Mouse (Mus musculus) stomach, embryonic 16.5 days (tissue): ENCODE results near the gene 1600015I10Rik. TPM values are rescaled to one million over a fixed set of nuclear protein-coding genes. Genes with fewer than 3 reads are reported as not detected.
"Not testable (repeated sequence)": the region's sequence is repeated elsewhere in the genome, so short reads cannot be mapped to it uniquely, and the experiment has no call there.

Experiments
- ATAC-seq: fragments of 200-750 bp; cut with Nextera tagmentation; 2 replicates; pipeline ENCODE4 v1.8.0; 2017; ENCODE audit warnings: moderate number of reproducible peaks, moderate TSS enrichment; ENCODE audit not compliant: insufficient read depth, low FRiP score
- H3K27ac ChIP-seq: fragments of 300-500 bp; sonication (generic); 2 replicates; pipeline ENCODE4 v1.5.1; 2014; ENCODE audit warnings: low read length
- H3K27me3 ChIP-seq: fragments of 300-500 bp; sonication (generic); 2 replicates; pipeline ENCODE4 v1.6.1; 2014; ENCODE audit warnings: low read length, control low read depth, mixed read lengths; ENCODE audit not compliant: control insufficient read depth, insufficient read depth
- H3K36me3 ChIP-seq: fragments of 300-500 bp; sonication (generic); 2 replicates; pipeline ENCODE4 v1.6.1; 2014; ENCODE audit warnings: low read length; ENCODE audit not compliant: control insufficient read depth, insufficient read depth
- H3K4me1 ChIP-seq: fragments of 300-500 bp; sonication (generic); 2 replicates; pipeline ENCODE4 v1.6.1; 2014; ENCODE audit warnings: low read length, control low read depth, mixed read lengths; ENCODE audit not compliant: control insufficient read depth, insufficient read depth
- H3K4me2 ChIP-seq: fragments of 300-500 bp; sonication (generic); 2 replicates; pipeline ENCODE4 v1.6.1; 2014; ENCODE audit warnings: low read depth, low read length, mixed read lengths
- H3K4me3 ChIP-seq: fragments of 300-500 bp; sonication (generic); replicated peaks from 2 replicates; pipeline ENCODE4 v1.5.1; 2014; ENCODE audit warnings: mild to moderate bottlenecking, low read length
- H3K9ac ChIP-seq: fragments of 300-500 bp; sonication (generic); 2 replicates; pipeline ENCODE4 v1.6.1; 2014; ENCODE audit warnings: low read length
- H3K9me3 ChIP-seq: fragments of 300-500 bp; sonication (generic); replicated peaks from 2 replicates; pipeline ENCODE4 v1.6.1; 2016; ENCODE audit warnings: low read length, control low read depth; ENCODE audit not compliant: control insufficient read depth
- WGBS: fragments of 180-500 bp; shearing (Covaris S2); extraction: QIAGEN DNeasy Blood & Tissue Kit; methylation state at CpG from one replicate; pipeline ENCODE4 v1.1.7; 2014; 5-methylcytosine and 5-hydroxymethylcytosine counted together
- polyA plus RNA-seq: library from polyadenylated mRNA; unstranded; fragments of >200 nt; fragmentation: Nextera tagmentation; extraction: Ambion mirVana; gene quantifications from 2 replicates; pipeline ENCODE4 v1.2.1, GENCODE M21; 2015

Gene 1600015I10Rik
- polyA plus RNA-seq = not detected in 2 replicates

DNA sequence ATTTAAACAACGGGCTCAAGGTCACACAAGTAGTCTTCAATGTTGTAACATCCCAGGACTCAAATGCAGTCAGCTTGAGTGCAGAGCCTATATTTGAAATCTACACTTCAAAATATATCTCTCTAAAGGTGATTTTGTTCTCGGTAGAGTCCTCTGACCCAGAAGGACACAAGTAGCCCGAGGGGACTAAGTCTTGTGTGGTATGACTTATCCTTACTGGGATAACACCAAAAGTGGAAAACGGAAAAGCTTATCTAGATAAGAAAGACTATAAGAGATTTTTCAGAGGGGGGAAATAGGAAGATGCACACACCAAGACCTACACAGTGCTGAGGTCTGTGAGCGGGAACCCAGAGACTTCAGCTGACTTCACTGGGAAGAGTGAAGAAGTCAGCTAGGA is at the start of gene 1600015I10Rik:
1600015I10Rik (plus strand) TSS at position 301 of the 400 bp plus-strand sequence.
- H3K27me3 ChIP-seq = no peaks in the 10 kb centered on the region
- WGBS = 85% methylated on average over 5 of the region's 5 CpGs
- H3K4me2 ChIP-seq = no peak within 1 kb of the TSS
- no peaks in the 10 kb centered on the region for H3K4me1 ChIP-seq
- no peak within 1 kb of the TSS for H3K9ac ChIP-seq
- H3K9me3 ChIP-seq = no peaks in the 10 kb centered on the region
- ATAC-seq = no peak
- H3K27ac ChIP-seq = no peak within 1 kb of the TSS
- H3K4me3 ChIP-seq = no peak within 1 kb of the TSS
- no peaks in the 10 kb centered on the region for H3K36me3 ChIP-seq

DNA sequence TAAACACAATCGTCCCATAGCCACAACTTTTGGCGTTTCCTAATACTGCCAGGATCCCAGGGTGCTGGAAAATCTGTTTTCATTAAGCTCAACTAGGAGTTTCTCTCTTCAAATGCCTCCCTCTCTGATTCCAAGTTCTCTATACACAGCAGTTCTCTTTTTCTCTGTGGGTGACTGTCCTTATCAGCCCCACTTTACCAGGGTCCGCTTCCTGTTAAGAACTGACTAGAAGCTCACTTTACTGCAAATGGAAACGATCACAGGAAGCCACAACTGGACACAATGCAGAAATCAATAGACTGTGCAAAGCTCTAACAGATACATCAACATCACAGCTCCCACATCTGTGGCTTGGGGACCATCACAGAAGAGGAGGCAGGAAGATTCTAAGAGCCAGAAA is 35.5 kb upstream of the 1600015I10Rik start:
- Histone ChIP-seq H3K9ac (no peak overlapping the region), H3K9me3 (no peaks in the 10 kb centered on the region), H3K4me1 (no peaks in the 10 kb centered on the region), H3K36me3 (no peaks in the 10 kb centered on the region), H3K27me3 (no peaks in the 10 kb centered on the region), H3K4me3 (no peak overlapping the region), H3K27ac (no peak overlapping the region), H3K4me2 (no peak overlapping the region)
- 67% methylated on average over 4 of the region's 4 CpGs for WGBS
- ATAC-seq = no peak

- Histone ChIP-seq H3K36me3 (no peaks in the 10 kb centered on the region), H3K27me3 (no peaks in the 10 kb centered on the region), H3K9ac (no peak overlapping the region), H3K4me1 (no peaks in the 10 kb centered on the region), H3K27ac (no peak overlapping the region; the same call in 1 of the 2 replicates), H3K4me3 (no peak overlapping the region), H3K9me3 (no peaks in the 10 kb centered on the region), H3K4me2 (no peak overlapping the region)
- 79% methylated on average over 8 of the region's 8 CpGs for WGBS
- no peak for ATAC-seq
Measured at GRCm38 (mm10) chr6:48894938-48895818, 34.5 kb upstream of the 1600015I10Rik start.

- Histone ChIP-seq H3K9me3 (no peaks in the 10 kb centered on the region), H3K27ac (no peak overlapping the region), H3K4me1 (no peaks in the 10 kb centered on the region), H3K36me3 (no peaks in the 10 kb centered on the region), H3K9ac (no peak overlapping the region), H3K27me3 (no peaks in the 10 kb centered on the region), H3K4me3 (no peak overlapping the region), H3K4me2 (no peak overlapping the region)
- no peak for ATAC-seq
- 79% methylated on average over 5 of the region's 5 CpGs for WGBS
Measured at GRCm38 (mm10) chr6:48895941-48896340, 33.8 kb upstream of the 1600015I10Rik start.

DNA sequence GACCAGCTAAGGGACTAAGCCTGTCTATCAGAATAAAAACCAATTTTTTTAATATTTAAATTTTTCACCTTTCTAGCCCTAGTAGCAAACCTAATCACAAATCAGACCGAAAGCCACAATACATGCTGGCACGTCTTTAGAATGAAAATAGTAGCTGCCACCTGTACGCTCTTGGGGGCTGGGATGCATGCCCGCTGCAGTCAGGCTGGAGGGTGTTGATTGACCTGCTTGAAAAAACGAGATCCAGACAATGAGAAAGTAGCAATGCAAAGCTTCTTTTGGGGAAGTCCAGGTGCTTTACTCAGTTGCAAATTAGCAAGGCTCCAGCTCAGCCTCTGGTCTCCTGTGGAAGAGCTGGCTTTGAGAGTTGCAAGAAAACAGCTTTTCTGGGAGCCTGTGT is 32.7 kb upstream of the 1600015I10Rik start:
- ATAC-seq = no peak

GRCm38 (mm10) chr6:48901316-48901715 is 28.4 kb upstream of the 1600015I10Rik start:
- WGBS = 91% methylated on average over 11 of the region's 11 CpGs
- not testable (repeated sequence) for H3K27me3 ChIP-seq, ATAC-seq, H3K36me3 ChIP-seq, H3K4me2 ChIP-seq, H3K9ac ChIP-seq, H3K27ac ChIP-seq, H3K4me3 ChIP-seq, H3K9me3 ChIP-seq, H3K4me1 ChIP-seq

More for the DNA sequence above, 32.7 kb upstream of the 1600015I10Rik start:
- Histone ChIP-seq H3K4me3 (no peak overlapping the region), H3K36me3 (no peaks in the 10 kb centered on the region), H3K9ac (no peak overlapping the region), H3K9me3 (no peaks in the 10 kb centered on the region), H3K27ac (no peak overlapping the region), H3K27me3 (no peaks in the 10 kb centered on the region), H3K4me1 (no peaks in the 10 kb centered on the region), H3K4me2 (no peak overlapping the region)
- 85% methylated on average over 5 of the region's 5 CpGs for WGBS

DNA sequence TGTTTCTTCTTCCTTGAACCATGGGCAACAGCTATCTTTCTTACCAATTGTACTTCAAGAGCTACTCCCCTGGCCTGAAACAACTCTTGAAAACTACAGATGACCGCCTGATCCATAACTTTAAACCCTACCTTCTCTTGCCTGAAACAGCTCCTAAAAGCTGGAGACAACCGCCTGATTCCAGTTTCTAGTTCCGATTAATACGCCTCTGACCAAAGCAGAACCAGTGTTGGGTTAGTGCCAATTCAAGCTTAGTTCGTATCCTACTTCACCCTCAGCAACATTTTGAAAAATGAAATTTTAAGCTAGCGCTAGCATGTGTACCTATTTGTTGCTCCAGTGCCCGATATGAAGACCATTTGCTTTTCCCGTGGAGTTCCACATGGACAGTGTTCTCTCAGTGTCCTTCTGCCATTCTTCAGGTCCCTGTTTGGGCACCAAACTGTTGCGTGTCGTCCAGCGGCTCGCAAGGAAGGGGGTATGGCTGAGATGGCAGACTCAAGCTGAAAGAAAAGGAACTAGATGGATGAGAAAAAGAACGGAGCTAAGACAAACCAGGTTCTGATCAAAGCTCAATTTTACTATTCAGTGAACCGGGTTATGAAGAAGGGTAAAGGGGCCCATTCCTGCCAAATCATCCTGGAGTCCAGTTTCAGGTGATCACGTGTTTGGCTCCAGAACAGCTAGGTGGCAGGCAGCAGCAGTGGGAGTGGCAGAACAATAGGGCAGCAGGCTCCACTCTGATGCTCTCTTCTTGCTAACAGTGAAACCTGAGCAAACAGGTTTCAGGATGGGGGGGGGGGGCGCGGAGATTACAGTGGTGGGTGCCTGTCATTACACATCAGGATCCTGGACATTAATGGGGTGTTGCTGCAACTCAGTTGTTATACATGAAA is 26.9 kb upstream of the 1600015I10Rik start:
- no peak overlapping the region for H3K4me3 ChIP-seq
- no peaks in the 10 kb centered on the region for H3K36me3 ChIP-seq
- no peak overlapping the region for H3K9ac ChIP-seq
- H3K4me2 ChIP-seq = no peak overlapping the region
- H3K9me3 ChIP-seq = no peaks in the 10 kb centered on the region
- no peaks in the 10 kb centered on the region for H3K27me3 ChIP-seq
- WGBS = 82% methylated on average over 17 of the region's 17 CpGs
- H3K4me1 ChIP-seq = no peaks in the 10 kb centered on the region
- no peak for ATAC-seq
- H3K27ac ChIP-seq = no peak overlapping the region

DNA sequence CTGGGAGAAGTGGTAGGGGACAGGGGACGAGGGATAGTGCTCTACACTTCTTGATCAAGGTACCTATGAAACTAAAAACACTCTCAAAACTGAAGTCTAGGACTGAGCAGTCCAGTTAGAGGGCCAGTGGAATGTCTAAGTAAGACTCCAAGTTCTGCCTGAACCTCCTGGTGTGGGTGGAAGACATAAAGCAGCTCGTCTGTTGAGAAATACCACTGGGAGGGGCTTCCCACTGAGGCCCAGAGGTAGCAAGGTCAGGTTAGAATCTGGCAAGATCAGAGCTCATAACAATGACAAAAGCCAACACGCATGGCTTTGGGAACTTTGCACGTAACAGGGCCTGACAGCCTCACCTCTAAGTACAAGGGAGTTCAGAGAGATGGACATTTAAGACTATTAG is 26.3 kb upstream of the 1600015I10Rik start:
- no peak for ATAC-seq
- WGBS = 50% methylated on average over 4 of the region's 4 CpGs
- Histone ChIP-seq H3K27ac (no peak overlapping the region), H3K9ac (no peak overlapping the region), H3K4me2 (no peak overlapping the region), H3K4me3 (no peak overlapping the region), H3K36me3 (no peaks in the 10 kb centered on the region), H3K4me1 (no peaks in the 10 kb centered on the region), H3K9me3 (no peaks in the 10 kb centered on the region), H3K27me3 (no peaks in the 10 kb centered on the region)

GRCm38 (mm10) chr6:48905606-48906005 is 24.1 kb upstream of the 1600015I10Rik start:
- no peak overlapping the region for H3K27ac ChIP-seq
- H3K9me3 ChIP-seq = no peaks in the 10 kb centered on the region
- H3K4me2 ChIP-seq = no peak overlapping the region
- 90% methylated on average over 13 of the region's 13 CpGs for WGBS
- H3K36me3 ChIP-seq = no peaks in the 10 kb centered on the region
- H3K4me3 ChIP-seq = no peak overlapping the region
- no peaks in the 10 kb centered on the region for H3K4me1 ChIP-seq
- H3K27me3 ChIP-seq = no peaks in the 10 kb centered on the region
- H3K9ac ChIP-seq = no peak overlapping the region
- no peak for ATAC-seq
